Mouse (Mus musculus): ENCODE data around the gene Lamp2. TPM values are rescaled to one million over a fixed set of nuclear protein-coding genes. Genes with fewer than 3 reads are reported as not detected.
"Not testable (repeated sequence)": the region's sequence is repeated elsewhere in the genome, so short reads cannot be mapped to it uniquely, and the experiment has no call there.

Lamp2 gene
- polyA plus RNA-seq (2012; rRNA removed): 148 and 153 TPM in 2 replicates

DNA sequence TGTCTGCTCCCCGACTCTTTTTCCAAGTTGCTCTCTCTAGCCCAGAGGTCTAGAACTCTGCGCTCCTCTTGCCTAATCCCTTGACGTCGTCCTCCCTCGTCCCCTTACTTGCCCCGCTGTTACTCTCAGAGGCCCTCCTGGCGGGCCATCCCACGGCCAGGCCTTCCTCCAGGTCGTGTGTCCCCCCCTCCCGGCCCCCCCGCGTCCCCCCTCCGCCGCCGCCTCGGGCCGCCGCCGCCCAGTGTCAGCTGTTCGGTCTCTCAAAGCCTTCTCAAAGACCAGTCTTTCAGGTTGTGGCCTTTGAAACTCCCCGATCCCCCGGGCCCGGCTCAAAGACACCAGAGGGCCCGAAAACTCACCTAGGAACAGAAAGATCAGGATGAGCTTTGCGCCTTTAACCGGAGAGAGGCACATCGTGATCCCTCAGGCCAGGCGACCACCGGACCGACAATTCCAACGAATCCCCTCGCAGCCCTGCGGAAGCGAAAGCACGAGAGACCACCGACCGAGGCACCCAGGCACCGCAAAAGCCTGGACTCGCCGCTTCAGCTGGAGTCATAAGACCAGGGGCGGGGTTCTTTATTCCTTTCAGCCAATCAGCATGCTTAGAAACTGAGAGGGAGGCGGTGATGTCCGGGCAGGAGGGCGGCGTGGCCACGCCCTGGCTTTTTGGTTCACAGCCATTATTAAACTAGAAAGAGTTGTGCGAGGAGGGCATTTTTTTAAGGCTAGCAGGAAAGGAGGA lies at the start of gene Lamp2:
Gene Lamp2 (minus strand): TSS at position 565 of the 745 bp plus-strand sequence.
- DNase-seq (ENCODE audit: low read depth): no peak

DNA sequence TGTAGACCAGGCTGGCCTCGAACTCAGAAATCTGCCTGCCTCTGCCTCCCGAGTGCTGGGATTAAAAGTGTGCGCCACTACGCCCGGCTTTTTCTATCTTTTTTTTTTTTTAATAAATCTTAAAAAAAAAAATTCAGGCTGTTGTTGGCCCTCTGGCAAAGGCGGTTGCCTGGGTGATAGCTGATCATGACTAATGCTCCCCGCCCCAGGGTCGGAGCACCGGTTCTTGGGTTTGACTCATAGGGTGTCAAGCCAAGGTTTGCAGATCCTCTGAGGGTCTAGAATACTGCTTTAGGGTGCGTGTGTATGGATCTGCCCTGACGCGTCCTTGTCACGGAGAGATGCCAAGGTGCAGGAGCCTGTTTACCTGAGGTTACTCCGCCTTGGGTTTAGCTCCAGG lies 48.6 kb upstream of the Lamp2 start:
- no peak for DNase-seq (ENCODE audit: low read depth)

DNA sequence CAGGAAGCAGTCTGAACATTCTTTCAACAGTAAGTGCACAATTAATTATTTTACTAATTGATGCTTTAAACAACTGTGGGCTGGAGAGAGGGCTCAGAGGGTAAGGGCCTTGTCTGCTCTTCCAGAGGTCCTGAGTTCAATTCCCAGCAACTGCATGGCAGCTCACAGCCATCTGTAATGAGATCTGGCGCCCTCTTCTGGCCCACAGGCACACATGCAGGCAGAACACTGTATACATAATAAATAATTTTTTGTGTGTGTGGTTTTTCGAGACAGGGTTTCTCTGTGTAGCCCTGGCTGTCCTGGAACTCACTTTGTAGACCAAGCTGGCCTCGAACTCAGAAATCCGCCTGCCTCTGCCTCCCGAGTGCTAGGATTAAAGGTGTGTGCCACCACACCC lies 45.9 kb upstream of the Lamp2 start:
- DNase-seq (ENCODE audit: low read depth): not testable (repeated sequence)

DNA sequence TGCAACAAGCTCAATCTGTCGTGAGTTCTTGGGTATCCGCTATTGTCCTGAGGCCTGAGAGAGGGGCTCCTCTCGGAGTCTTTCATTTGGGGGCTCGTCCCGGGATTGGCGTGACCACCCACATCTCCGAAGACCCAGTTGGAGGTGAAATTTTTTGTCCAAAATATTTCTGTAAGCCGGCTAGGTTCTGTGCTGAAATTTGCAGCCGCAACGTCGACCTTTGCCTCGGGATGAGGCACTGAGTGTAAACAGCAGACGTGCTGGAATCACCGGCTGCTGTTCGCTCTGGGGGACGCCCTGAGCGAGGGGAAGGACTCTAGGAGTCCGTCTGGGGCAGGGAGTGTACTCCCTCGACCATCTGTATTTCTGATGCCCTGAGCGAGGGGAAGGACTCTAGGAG lies 29.2 kb upstream of the Lamp2 start:
- DNase-seq (ENCODE audit: low read depth): not testable (repeated sequence)

DNA sequence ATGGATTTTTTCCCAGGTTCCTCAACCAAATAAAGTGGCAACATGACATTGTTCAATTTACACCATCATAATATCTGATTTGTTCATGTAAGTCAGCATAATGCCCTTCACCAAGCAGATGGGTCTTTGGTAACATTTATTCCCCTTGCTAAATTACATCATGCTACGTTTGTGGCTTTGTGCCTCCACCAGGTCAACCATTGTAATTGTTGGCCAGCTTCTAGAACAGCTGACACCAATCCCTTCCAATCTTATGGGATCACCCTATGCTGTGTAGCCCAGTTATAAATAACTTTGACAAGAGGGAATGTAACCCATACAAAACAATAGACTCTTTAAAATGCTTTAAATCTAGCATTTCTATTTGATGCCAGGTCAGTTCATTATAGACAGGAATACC lies 22.3 kb upstream of the Lamp2 start:
- no peak for DNase-seq (ENCODE audit: low read depth)

DNA sequence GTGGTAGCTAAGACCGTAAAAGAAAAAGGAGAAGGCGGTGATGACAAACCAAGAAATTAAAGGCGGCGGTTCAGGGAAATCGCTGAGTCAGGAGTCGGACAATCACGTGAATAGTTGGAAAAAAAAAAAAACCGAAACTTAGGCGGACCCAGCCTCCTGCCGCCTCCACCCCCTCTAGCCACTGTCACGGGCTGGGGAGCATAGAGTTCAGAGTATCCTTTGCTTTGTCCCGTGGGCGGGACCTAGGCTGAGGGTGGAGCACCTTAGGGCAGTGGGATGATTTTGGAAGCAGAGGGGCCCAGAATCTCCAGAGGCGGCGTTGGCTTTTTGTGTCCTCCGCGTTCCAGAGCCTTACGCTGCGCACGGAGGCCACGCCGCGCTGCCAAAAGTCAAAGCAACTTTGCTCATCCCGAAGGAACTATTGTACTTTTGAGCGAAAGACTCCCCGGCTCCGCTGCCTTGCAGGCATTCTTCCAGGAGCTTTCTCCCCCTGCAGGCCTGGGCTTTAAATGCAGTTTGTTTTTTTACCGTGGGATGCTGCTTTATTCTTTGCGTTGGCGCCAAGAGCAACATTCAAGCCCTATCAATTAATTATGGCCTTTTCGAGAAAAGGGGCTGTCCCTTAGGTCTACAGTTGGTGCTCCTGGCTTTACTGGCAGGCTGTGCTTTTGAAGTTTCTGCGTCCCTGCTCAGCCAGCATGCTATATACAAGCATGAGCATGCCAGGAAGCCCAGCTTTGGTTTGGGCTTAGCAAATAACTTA lies 17.5 kb upstream of the Lamp2 start:
- DNase-seq (ENCODE audit: low read depth): no peak

DNA sequence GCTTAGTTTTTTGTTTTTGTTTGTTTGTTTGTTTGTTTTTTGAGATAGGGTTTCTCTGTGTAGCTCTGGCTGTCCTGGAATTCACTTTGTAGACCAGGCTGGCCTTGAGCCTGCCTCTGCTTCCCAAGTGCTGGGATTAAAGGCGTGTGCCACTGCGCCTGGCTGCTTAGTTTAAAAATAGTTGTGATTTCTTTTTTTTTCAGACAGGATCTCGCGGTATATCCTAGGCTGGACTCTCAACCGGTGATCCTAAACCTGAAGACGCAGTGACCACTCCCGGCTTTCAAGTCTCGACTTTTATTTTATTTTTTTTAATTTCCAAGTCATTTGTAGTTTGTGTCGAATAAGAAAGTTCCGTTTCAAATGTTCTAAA lies 16.9 kb upstream of the Lamp2 start:
- DNase-seq (ENCODE audit: low read depth): no peak

DNA sequence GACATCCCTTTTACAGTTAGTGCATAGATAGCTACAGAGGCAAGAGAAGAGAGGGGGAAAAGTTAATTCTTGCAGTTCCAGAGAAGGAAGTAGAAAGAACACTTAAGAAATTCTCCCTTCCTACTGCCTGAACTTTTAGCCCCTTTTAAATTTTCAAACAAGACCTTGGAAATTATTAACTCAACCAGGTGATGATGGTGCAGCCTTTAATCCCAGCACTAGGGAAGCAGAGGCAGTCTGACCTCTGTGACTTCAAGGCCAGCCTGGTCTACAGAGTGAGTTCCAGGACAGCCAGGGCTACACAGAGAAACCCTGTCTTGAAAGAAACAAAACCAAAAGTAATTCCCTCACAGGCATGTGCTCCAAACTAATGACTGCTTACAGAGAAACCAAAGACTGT lies 10.0 kb upstream of the Lamp2 start:
- DNase-seq (ENCODE audit: low read depth): no peak

DNA sequence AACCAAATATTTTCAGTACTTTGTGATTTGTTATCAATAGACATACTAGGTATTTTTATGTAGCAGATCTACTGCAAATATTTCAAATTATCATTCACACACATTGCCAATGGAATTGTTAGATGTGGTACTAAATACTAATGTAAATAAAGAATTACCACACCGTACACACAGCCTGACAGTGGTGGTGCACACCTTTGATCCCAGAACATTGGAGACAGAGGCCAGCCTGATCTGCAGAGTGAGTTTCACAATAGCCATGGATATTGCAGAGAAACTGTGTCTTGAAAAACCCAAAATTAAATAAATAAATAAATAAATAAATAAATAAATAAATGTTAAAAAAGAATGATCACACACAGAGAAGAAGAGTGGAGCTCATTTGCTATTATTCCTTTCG lies 6.9 kb upstream of the Lamp2 start:
- DNase-seq (ENCODE audit: low read depth): no peak

DNA sequence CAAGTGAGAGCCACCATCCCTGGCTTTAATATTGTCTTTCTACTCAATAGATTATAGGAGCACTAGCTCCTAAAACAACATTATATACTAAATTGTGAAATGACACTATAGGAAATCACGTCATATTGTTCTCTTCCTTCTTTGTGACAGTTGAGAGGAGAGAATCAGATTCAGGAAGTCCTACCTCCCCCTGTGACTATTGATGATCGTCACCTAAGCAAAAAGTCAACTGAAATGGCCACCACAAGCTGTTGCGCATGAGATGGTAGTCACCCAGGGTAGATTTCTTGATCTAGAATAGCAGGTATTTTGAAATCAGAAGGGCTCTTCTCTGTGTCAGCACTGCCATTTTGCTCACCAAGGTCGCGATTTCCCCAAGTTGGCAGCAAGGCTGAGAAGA lies 5.8 kb upstream of the Lamp2 start:
- no peak for DNase-seq (ENCODE audit: low read depth)

DNA sequence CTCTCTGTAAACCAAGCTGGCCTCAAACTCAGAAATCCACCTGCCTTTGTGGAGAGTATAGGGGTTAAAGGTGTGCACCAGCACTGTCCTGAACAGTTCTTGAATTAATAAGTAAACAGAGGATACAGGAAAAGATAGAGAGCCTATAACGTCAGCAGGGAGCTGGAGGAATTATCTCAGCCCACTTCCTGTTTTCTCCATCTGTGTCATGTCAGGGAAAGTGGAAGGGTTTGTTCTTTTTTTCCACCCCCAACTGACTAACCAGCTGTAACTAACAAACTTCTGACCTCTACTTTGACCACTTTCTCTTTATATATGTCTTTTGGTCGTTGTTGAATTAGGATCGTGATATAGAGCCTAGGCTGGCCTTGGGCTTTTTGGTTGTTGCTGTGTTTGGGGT lies 4.6 kb upstream of the Lamp2 start:
- DNase-seq (ENCODE audit: low read depth): no peak

DNA sequence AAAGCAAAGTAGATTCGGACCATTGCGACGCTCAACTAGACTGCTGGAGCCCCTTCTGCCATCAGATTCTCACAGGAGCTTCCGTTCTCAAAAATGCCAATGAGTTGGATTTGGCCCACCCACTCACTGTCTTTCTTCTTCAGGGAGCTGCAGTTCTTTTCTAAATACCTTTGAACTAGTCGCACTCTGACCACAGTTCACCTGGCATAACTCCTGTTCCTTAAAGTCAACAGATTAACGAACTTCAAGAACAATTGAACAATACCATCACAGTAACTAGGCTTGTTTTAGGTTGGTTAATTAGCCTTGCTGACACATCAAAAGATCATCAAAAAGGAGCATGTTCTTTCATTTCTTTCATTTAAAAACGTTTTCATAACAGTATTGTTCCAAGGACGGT lies 2.8 kb upstream of the Lamp2 start:
- no peak for DNase-seq (ENCODE audit: low read depth)

DNA sequence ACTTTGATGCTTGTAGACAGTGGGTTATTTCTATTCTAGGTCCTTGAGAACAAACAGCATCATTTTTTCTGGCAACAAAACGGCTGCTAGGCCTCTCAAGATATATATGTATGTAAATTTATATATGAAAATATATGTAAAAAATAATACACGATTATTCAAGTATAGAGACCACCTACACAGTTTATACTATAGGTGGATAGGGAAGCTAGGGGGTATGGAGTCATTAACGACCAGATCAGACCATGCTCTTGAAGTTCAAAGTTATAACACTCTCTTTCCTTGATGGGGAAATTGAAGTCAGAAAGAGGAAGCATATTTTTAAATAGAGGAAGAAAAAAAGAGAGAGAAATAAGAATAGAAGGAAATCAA lies 367 bp upstream of the Lamp2 start:
- DNase-seq (ENCODE audit: low read depth): no peak

DNA sequence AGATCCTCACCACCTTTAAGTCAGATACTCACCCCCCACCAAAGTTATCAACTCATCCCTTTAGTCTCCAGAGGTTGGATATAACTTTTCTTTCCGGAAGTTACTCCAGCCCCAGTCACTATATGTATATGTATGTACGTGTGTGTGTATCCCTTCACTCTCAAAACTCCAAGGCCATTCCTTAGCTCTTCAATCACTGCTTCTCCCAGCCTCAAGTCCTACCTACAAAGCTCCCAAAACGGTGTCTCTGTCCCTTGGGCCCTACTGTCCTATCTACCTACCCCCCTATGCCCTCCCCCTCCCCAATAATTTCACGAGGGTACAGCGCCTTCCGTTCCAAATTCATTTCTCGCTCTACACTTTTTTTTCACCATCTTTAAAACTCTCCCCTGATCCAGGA lies 780 bp downstream of the Lamp2 start:
- no peak for DNase-seq (ENCODE audit: low read depth)

DNA sequence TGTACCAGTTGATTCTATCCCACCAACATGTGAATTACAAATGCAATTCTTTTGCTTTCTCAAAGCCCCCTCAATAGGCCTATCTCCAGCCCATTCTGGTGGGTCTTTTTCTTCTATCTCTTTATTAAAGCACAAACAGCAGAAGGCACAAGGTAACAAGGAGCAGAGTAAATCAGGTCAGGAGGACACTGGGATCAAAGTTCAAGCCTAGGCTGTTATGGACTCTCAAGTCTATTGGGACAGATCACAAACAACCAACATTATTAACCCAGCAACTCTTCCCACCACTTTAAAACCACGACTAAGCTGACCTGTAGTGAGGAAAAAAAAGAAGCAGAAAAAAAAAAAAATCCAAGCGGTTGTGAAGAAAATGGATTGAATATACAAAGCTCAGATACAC lies 1.4 kb downstream of the Lamp2 start:
- no peak for DNase-seq (ENCODE audit: low read depth)

DNA sequence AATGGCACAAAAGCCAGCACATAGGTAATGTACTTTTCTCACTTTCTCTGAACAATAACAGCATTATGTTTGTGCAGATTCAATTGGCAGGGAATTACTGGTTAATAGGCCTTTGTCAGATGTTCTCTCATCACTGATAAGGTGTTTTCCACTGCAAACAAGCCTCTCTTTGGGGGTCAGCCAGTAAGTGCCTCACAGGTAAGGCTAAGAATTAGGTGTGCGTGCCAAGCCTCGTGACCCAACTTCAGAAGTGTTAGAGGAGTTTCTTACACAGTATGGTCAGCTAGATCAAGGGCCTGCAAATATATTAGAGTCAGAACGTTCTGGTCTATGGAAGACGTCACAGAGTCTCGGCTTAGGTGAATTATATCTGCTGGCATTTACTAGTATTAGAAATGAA lies 2.3 kb downstream of the Lamp2 start:
- no peak for DNase-seq (ENCODE audit: low read depth)

DNA sequence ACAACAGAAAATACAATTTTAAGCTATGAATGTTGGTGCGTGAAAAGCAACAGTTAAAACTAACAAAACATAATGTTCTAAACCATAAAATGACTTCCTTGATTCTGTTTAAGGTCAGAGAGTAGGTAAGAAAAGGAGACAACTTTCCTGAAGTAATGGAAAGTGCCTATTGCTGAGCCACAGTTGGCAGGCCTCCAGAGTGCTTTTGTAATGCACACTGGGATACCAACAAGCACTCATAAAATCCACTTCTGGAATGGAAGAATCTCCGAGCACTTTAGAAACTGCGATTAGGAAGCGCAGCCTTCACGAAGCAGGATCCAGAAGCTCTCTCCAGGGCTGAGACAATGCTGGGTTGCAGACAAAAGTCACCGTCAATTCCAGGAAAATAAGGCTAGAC lies 5.8 kb downstream of the Lamp2 start:
- DNase-seq (ENCODE audit: low read depth): no peak

DNA sequence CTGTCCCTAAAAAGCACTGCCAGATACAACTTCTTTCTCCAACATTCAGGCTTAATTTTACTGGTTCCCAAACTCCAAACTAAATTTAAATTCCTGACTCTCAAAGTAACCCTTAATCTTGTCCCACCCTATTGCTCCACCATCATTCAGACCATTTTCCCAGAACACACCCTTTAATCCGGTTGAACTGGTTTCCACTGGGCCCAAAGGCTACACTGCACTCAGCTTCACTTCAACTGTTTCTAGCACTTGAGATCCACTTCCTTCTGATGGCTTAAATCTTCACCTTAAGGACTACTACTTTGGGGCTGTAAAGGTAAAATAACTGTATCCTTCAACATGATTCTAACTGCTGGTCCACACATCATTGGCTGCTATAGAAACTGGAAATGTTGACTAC lies 10.5 kb downstream of the Lamp2 start:
- DNase-seq (ENCODE audit: low read depth): no peak

DNA sequence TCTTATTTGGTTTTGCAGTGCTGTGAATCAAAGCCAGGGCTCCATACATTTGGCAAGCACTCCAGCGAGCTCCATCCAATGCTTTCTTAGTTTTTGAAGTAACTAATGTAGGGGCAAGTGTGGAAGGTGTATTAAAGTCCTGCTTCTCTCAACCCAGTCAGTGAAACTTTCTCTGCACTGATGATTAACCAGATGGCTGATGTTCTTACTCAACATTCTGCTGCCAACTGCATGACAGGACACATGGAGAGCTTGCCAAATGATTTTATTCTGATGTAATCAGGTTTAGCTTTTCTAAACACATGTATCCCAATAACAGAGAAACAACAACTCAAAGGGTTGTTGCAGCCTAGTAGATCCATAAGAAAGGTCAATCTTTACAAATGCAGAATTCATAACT lies 13.8 kb downstream of the Lamp2 start:
- DNase-seq (ENCODE audit: low read depth): no peak

DNA sequence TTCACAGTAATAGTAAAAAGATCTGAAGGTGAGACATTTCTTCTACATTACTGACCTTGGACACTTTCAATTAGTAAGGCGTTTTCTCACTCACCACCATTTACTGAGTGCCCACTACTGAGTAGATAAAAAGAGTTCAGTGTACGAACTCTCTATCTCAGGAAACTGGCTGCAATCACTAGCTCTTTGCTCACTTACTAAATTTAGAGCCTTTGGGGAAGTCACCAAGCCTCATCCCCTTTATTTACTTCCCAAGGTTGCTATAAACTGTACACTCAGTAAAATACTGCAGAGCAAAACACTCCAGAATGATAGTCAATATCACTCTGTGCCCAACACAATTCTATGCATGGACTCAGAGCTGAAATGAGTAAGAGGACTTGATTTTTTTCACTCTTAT lies 16.6 kb downstream of the Lamp2 start:
- no peak for DNase-seq (ENCODE audit: low read depth)

DNA sequence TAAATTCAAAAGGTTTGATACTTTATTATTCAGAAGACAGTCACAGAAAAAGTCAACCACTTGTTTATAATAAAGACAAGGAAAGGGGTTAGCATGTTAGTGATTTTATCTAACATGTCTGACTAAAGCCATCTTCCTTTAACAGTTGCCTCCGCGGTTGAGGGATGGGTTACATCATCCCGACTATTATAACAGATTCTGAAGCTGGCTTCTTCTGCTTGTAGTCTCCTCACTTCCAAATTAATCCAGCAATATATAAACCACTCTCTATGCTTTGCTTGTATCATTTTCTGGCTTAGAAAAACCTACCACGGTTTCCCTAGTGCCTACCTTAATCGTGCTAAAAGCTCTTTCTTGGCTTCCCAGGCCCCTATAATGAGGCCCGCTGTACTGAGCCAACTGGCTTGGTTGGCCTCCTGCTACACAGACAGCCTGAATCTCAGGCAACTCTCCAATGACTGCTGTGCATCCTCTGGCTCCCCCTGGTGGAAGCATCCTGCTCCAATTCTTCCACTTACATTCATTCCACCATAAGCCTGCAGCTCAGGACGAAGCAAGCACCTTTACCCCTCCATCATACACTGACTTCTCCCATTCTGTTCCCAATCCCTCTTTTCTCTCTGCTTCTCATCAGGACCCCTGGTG lies 18.0 kb downstream of the Lamp2 start:
- DNase-seq (ENCODE audit: low read depth): no peak

DNA sequence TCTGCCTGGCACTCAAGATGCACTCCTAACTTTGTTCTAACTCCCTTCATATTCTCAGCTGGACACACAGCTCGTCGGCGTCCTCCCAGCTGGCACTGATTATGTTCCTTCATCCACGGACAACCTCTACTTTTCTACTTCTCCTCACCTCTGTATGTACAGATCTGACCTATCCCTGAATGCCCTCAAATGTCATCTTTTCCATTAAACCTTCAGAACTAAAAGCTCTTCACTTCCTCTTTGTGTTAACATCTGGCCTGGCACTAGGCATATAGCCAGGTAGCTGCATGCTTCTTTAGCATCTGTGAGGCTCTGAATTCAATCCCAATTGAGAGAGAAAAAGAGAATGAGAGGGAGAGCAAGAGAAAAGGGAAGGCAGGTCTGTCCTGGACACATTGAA lies 26.8 kb downstream of the Lamp2 start:
- no peak for DNase-seq (ENCODE audit: low read depth)

DNA sequence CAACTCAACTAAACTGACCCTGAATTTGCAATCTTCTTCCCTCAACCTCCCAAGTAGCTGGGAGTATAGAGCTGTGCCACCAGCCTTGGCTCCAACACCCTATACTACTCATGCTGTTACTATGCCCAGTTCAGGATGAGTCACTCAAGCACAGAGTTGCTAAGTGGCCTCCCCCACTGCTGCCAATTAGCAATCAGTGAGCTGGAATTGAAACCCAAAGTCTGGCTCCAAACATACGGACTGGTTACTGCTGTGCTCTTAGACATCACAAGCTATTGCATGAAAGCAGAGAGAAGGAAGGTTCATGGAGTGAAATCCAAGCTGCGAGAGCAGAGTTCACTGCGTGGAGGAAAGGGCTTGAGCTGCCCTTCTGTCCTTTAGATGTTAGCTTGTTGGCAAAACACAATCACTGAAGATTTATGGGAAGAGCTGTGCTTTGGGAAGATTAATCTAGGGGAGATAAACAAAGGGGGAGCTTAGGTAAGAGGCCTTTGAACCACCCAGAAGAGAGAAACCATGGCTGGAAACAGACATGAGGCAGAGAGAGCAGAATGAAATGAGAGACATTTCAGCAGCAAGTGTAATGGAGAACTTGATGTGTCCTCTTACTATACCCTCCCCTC lies 27.3 kb downstream of the Lamp2 start:
- no peak for DNase-seq (ENCODE audit: low read depth)

Measured in gonadal fat pad, adult 2 months (tissue).